Mouse (Mus musculus) hindbrain, postnatal 0 days (tissue): Measurements from ENCODE around the gene Ptov1. TPM values are rescaled to one million over a fixed set of nuclear protein-coding genes. Genes with fewer than 3 reads are reported as not detected.

Experiments
- ATAC-seq: fragments of 200-750 bp; cut with Nextera tagmentation; 2 replicates; pipeline ENCODE4 v1.8.0; 2017; ENCODE audit warnings: mild to moderate bottlenecking, moderate TSS enrichment, moderate library complexity
- DNase-seq: peaks from one replicate; pipeline ENCODE4 v3.0.0-alpha.2; 2015; ENCODE audit warnings: low spot score
- H3K27ac ChIP-seq: fragments of 300-500 bp; sonication (generic); 2 replicates; pipeline ENCODE4 v1.5.1; 2014; ENCODE audit warnings: mild to moderate bottlenecking
- H3K27me3 ChIP-seq: fragments of 300-500 bp; sonication (generic); 2 replicates; pipeline ENCODE4 v1.6.1; 2014; ENCODE audit warnings: low read length, mixed read lengths; ENCODE audit not compliant: insufficient read depth
- H3K36me3 ChIP-seq: fragments of 300-500 bp; sonication (generic); 2 replicates; pipeline ENCODE4 v1.6.1; 2014; ENCODE audit warnings: low read length, mixed read lengths; ENCODE audit not compliant: insufficient read depth
- H3K4me1 ChIP-seq: fragments of 300-500 bp; sonication (generic); 2 replicates; pipeline ENCODE4 v1.6.1; 2014; ENCODE audit warnings: antibody characterized with exemption, low read length, mixed read lengths; ENCODE audit not compliant: insufficient read depth
- H3K4me2 ChIP-seq: fragments of 300-500 bp; sonication (generic); 2 replicates; pipeline ENCODE4 v1.6.1; 2014; ENCODE audit warnings: low read depth, mild to moderate bottlenecking, low read length, moderate library complexity, mixed read lengths
- H3K4me3 ChIP-seq: fragments of 300-500 bp; sonication (generic); 2 replicates; pipeline ENCODE4 v1.5.1; 2014; ENCODE audit warnings: low read length
- H3K9ac ChIP-seq: fragments of 300-500 bp; sonication (generic); replicated peaks from 2 replicates; pipeline ENCODE4 v1.6.1; 2014; ENCODE audit warnings: mild to moderate bottlenecking, low read length, moderate library complexity, mixed read lengths
- H3K9me3 ChIP-seq: fragments of 300-500 bp; sonication (generic); 2 replicates; pipeline ENCODE4 v1.6.1; 2016; ENCODE audit warnings: low read length, mixed read lengths
- CTCF ChIP-seq: IDR thresholded peaks from 2 replicates; pipeline ENCODE4 v1.5.1; 2016; ENCODE audit warnings: antibody characterized with exemption, control low read depth, low read depth
- WGBS: fragments of 180-500 bp; shearing (Covaris S2); extraction: QIAGEN DNeasy Blood & Tissue Kit; methylation state at CpG from one replicate; pipeline ENCODE4 v1.1.7; 2014; 5-methylcytosine and 5-hydroxymethylcytosine counted together
- polyA plus RNA-seq: library from polyadenylated mRNA; unstranded; fragments of >200 nt; fragmentation: Nextera tagmentation; extraction: Ambion mirVana; gene quantifications from 2 replicates; pipeline ENCODE4 v1.2.1, GENCODE M21; 2015
- total RNA-seq: library from RNA; depleted of rRNA; stranded (reverse); fragments of >200 nt; gene quantifications from 2 replicates; pipeline ENCODE4 v1.2.3, GENCODE M21; 2014

The Ptov1 gene
- total and polyA plus RNA-seq, 2 experiments from 2014 or later, result 438 to 597 TPM

DNA sequence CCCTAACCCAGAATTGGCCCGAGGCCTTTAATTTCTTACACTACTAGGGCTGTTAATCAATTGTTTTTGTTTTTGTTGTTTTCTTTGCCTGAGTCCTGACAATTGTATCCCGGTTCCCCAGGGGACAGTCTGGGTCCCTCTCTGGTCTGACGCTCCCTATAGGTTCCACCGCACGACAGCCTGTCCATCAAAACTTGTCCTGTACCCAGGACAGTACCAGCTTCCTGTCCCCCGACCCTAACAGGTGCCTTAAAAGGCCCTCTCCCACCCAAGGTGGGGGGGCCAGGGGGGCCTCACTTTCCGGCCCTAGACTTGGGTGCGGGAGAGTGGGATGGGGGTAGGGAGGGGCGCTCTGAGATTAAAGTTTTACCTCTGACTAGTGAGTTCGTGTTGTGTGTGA lies 14.6 kb downstream of the Ptov1 start:
- no peak for TF ChIP-seq CTCF
- peak overlapping the region; percentile 59 for H3K9ac ChIP-seq
- DNase-seq (no peak), ATAC-seq (no peak)
- H3K4me1 ChIP-seq, result peaks cover 22% of the 10 kb centered on the region
- H3K27me3 ChIP-seq, result no peaks in the 10 kb centered on the region
- WGBS, result 30% methylated on average over 10 of the region's 10 CpGs
- H3K27ac ChIP-seq, result peak overlapping the region; percentile 91
- peak overlapping the region; percentile 72 for H3K4me2 ChIP-seq
- H3K9me3 ChIP-seq, result no peaks in the 10 kb centered on the region
- peaks cover 13% of the 10 kb centered on the region; the same call in 1 of the 2 replicates for H3K36me3 ChIP-seq
- H3K4me3 ChIP-seq, result peak overlapping the region; percentile 41

DNA sequence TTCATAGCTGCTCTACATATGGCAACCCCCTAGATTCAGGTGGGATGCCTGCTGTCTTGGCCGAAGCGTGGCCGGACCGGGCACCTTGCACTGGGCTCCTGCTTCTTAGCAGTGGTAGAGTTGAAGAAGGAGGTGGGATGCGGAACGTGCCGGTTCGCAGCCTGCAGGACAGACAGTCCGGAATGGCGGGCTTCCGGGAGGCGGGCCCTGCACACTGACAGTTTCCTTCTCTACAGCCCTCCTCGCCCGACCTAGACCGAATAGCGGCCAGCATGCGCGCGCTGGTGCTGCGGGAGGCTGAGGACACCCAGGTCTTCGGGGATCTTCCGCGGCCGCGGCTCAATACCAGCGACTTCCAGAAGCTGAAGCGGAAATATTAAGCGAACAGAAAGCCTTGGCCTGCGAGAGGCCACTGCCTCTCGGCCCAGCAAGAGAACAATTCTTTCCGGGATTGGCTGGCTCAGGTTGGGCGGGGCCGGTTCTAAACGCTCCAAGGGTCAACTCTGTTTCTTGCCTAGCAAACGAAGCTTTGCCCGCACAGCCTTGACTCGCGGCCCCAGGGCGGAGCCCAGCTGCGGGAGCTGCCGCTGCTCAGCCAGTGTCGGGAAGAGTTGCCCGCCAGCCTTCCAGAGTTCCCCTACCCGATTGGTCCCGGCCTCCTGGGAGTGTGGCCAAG lies 15.1 kb downstream of the Ptov1 start:
- TF ChIP-seq CTCF, result no peak
- 3% methylated on average over 45 of the region's 45 CpGs for WGBS
- Histone ChIP-seq H3K4me3 (peak overlapping the region; percentile 41), H3K4me1 (peaks cover 22% of the 10 kb centered on the region), H3K9me3 (no peaks in the 10 kb centered on the region), H3K27ac (peak overlapping the region; percentile 91), H3K9ac (peak overlapping the region; percentile 59), H3K36me3 (peaks cover 13% of the 10 kb centered on the region; the same call in 1 of the 2 replicates), H3K27me3 (no peaks in the 10 kb centered on the region), H3K4me2 (peak overlapping the region; percentile 72)
- DNase-seq (peak; percentile 79), ATAC-seq (peak; percentile 4; the same call in 1 of the 2 replicates)

DNA sequence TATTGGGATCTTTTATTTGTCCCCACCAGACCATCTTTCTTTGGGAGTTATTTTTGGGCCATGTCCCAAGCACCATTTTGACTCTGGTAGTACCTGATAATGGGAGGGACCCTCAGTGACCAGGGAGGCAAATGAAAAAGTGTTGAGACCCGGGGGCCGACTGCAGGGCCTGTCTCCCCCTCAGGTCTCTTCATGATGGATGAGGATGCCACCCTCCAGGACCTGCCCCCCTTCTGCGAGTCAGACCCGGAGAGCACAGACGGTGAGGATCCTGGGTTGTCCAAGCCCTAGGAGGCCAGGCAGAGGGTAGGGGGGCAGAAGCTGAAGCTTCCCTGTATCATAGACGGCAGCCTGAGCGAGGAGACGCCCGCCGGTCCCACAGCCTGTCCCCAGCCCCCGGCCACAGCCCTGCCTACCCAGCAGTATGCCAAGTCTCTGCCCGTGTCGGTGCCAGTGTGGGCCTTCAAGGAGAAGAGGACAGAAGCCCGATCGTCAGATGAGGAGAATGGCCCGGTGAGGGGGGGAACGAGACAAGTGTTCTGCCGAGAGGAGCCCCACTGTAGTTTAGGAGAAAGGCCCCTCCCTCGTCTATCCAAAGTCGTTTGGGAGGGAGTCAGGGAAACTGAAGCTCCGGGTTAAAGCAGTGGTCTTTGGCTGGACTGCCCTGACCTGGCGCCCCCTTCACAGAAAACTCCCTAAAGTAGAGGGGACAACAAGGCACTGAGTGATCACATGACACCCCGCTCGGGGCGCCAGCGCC lies 15.8 kb downstream of the Ptov1 start:
- Histone ChIP-seq H3K36me3 (peaks cover 13% of the 10 kb centered on the region; the same call in 1 of the 2 replicates), H3K4me1 (peaks cover 22% of the 10 kb centered on the region), H3K27ac (peak overlapping the region; percentile 91), H3K4me2 (peak overlapping the region; percentile 72), H3K9me3 (no peaks in the 10 kb centered on the region), H3K4me3 (peak overlapping the region; percentile 41), H3K9ac (peak overlapping the region; percentile 59), H3K27me3 (no peaks in the 10 kb centered on the region)
- 27% methylated on average over 26 of the region's 26 CpGs for WGBS
- TF ChIP-seq CTCF, result no peak
- ATAC-seq, result no peak
- DNase-seq, result no peak

DNA sequence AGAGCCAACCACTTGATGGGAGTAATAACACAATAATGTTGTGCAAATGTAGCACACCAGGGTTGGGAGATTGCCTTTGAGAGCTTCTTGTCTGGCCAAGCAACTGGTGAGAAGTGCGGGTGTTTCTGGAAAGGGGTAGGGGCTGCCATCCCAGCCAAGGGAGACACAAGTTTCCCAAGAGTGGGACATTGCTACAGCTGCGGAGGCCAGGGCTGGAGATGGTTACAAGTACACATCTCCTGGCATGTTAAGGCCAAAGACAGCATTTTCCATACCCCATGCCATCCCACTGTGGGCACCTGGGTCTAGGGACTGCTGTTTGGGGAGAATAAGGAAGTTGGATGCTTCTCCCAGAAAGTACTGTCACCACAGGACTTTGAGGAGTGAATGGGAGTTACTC lies 16.5 kb downstream of the Ptov1 start:
- Histone ChIP-seq H3K4me2 (no peak overlapping the region), H3K36me3 (peaks cover 13% of the 10 kb centered on the region; the same call in 1 of the 2 replicates), H3K27ac (no peak overlapping the region), H3K4me3 (no peak overlapping the region), H3K27me3 (no peaks in the 10 kb centered on the region), H3K9ac (no peak overlapping the region), H3K4me1 (peaks cover 18% of the 10 kb centered on the region), H3K9me3 (no peaks in the 10 kb centered on the region)
- TF ChIP-seq CTCF, result no peak
- WGBS, result 98% methylated on average over 2 of the region's 2 CpGs
- ATAC-seq (no peak), DNase-seq (no peak)

DNA sequence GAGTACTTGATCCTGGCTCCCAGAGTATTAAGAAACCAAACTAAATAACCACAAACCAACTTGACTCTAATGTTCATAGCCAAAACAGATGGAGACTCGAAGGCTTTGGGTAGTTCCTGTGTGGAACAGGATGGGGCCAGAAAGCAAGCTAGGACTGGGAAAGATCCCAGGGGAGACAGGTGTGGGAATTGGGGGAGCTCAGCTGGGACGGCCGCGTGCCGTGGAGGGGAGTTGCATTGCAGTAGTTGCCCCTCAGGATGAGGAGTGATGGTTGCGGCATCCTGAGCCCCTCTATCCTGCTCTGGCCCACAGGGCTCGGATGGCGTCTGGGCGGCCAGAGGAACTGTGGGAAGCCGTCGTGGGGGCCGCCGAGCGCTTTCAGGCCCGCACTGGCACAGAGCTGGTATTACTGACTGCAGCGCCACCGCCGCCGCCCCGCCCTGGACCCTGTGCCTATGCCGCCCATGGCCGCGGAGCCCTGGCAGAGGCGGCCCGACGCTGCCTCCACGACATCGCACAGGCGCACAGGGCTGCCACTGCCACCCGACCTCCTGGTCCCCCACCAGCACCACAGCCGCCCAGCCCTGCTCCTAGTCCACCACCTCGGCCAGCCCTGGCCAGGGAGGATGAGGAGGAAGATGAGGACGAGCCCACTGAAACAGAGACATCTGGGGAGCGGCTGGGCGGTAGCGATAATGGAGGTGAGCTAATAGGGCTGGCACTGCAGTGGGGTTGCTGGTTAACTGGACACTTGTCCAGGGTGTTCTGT lies 17.1 kb downstream of the Ptov1 start:
- ATAC-seq, result no peak
- no peak for DNase-seq
- no peak overlapping the region for H3K9ac ChIP-seq
- no peak overlapping the region for H3K27ac ChIP-seq
- no peak for TF ChIP-seq CTCF
- peaks cover 20% of the 10 kb centered on the region; the same call in 1 of the 2 replicates for H3K4me1 ChIP-seq
- 87% methylated on average over 36 of the region's 36 CpGs for WGBS
- H3K4me2 ChIP-seq, result no peak overlapping the region
- H3K9me3 ChIP-seq, result no peaks in the 10 kb centered on the region
- no peak overlapping the region for H3K4me3 ChIP-seq
- H3K27me3 ChIP-seq, result no peaks in the 10 kb centered on the region
- peaks cover 13% of the 10 kb centered on the region; the same call in 1 of the 2 replicates for H3K36me3 ChIP-seq

DNA sequence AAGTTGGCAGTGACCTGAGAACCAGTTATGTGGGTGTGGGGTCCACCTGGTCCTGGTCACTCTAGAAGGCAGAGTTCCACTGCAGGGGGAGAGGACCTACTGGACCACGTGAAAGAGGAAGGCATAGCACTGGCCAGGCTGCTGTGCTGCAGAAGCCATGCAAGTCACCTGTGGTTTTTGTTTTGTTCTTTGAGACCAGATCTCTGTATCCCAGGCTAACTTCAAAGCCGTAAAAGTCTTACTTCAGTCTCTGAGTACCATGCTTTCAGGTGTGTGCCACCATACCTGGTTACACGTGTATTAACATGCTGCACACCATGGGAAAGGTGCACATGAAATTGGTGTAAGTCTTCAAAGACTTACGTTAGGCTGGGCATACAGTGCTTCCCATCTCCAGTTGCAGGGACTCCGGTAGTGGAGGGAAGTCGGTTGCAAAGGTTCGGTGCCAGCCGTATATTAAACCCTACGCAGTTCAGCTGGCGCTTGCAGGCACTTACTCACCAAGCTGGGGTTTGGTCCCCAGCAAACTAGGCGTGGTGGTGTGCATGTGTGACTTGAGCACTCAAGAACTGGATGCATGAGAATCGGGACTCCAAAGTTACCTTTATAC lies 17.9 kb downstream of the Ptov1 start:
- no peak for ATAC-seq
- Histone ChIP-seq H3K36me3 (peaks cover 13% of the 10 kb centered on the region; the same call in 1 of the 2 replicates), H3K4me1 (peaks cover 22% of the 10 kb centered on the region; the same call in 1 of the 2 replicates), H3K9ac (0 out of 2 replicates have a peak overlapping the region, but pooled peaks have one; percentile 1), H3K4me2 (no peak overlapping the region), H3K27ac (no peak overlapping the region), H3K9me3 (no peaks in the 10 kb centered on the region), H3K27me3 (no peaks in the 10 kb centered on the region), H3K4me3 (no peak overlapping the region)
- DNase-seq, result no peak
- WGBS, result 93% methylated on average over 12 of the region's 12 CpGs
- TF ChIP-seq CTCF, result no peak
